Mouse (Mus musculus): ENCODE measurements at regions not wholly inside any gene's neighbourhood (a gene's known extent, or its start where the extent isn't known, plus 50 kb on each side); places are given as distances from the start of the nearest gene placed in this dataset.

DNA sequence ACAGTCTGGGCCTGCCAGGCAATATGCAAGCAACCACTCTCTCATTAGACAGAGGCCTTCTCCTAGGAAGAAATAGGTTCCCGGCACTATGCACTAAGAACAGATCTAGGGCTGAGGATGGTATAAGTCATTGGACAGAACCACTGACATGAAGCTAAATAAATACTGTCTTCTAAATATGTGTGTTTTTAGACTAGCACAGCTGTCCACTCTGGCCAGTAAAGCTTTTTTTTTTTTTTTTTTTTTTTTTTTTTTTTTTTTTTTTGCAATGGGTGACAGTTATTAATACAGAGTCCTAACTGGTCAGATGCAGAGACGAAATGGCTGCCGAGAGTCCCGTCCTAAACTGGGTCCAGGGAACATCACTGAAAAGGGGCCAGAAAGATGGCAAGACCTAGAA is 218.9 kb downstream of the Srbd1 start:
- no peaks in the 10 kb centered on the region for H3K36me3 ChIP-seq (ENCODE audit: control insufficient read depth, insufficient read depth, low read length)
- TF ChIP-seq CTCF (conservative IDR thresholded peaks at IDR 0.05; ENCODE audit: insufficient read depth, insufficient read length, low read depth, low read length) (no peak), POLR2A (IDR thresholded peaks at IDR 0.05; ENCODE audit: low read depth, low read length) (no peak)
- no peak for DNase-seq
- no peaks in the 10 kb centered on the region for H3K27me3 ChIP-seq (replicated peaks; ENCODE audit: control insufficient read depth, insufficient read depth, low read length)
- no peaks in the 10 kb centered on the region for H3K4me1 ChIP-seq (ENCODE audit: control insufficient read depth, insufficient read depth, low read length)
- no peak overlapping the region for H3K27ac ChIP-seq (ENCODE audit: insufficient read depth, low read depth, low read length)
- H3K4me3 ChIP-seq (ENCODE audit: insufficient read depth, low read depth, low read length): no peak overlapping the region
- 83% methylated on average over 4 of the region's 4 CpGs for WGBS

GRCm38 (mm10) chr17:85921219-85921673 is 223.7 kb downstream of the Srbd1 start:
- Histone ChIP-seq H3K27ac (ENCODE audit: insufficient read depth, low read depth, low read length) (no peak overlapping the region), H3K36me3 (ENCODE audit: control insufficient read depth, insufficient read depth, low read length) (no peaks in the 10 kb centered on the region), H3K4me3 (ENCODE audit: insufficient read depth, low read depth, low read length) (no peak overlapping the region), H3K27me3 (replicated peaks; ENCODE audit: control insufficient read depth, insufficient read depth, low read length) (no peaks in the 10 kb centered on the region), H3K4me1 (ENCODE audit: control insufficient read depth, insufficient read depth, low read length) (no peaks in the 10 kb centered on the region)
- WGBS: 45% methylated on average over 8 of the region's 8 CpGs
- TF ChIP-seq CTCF (conservative IDR thresholded peaks at IDR 0.05; ENCODE audit: insufficient read depth, insufficient read length, low read depth, low read length) (no peak), POLR2A (IDR thresholded peaks at IDR 0.05; ENCODE audit: low read depth, low read length) (no peak)
- DNase-seq: no peak

GRCm38 (mm10) chr17:85919868-85920267 is 225.1 kb downstream of the Srbd1 start:
- TF ChIP-seq CTCF (conservative IDR thresholded peaks at IDR 0.05; ENCODE audit: insufficient read depth, insufficient read length, low read depth, low read length): no peak
- TF ChIP-seq POLR2A (IDR thresholded peaks at IDR 0.05; ENCODE audit: low read depth, low read length): no peak
- WGBS: 85% methylated on average over 7 of the region's 7 CpGs
- DNase-seq: no peak
- Histone ChIP-seq H3K27ac (ENCODE audit: insufficient read depth, low read depth, low read length) (no peak overlapping the region), H3K36me3 (ENCODE audit: control insufficient read depth, insufficient read depth, low read length) (no peaks in the 10 kb centered on the region), H3K4me3 (ENCODE audit: insufficient read depth, low read depth, low read length) (no peak overlapping the region), H3K4me1 (ENCODE audit: control insufficient read depth, insufficient read depth, low read length) (no peaks in the 10 kb centered on the region), H3K27me3 (replicated peaks; ENCODE audit: control insufficient read depth, insufficient read depth, low read length) (no peaks in the 10 kb centered on the region)

GRCm38 (mm10) chr17:85915870-85916269 is 227.8 kb upstream of the Six2 start:
- H3K36me3 ChIP-seq (ENCODE audit: control insufficient read depth, insufficient read depth, low read length): no peaks in the 10 kb centered on the region
- no peaks in the 10 kb centered on the region for H3K27me3 ChIP-seq (replicated peaks; ENCODE audit: control insufficient read depth, insufficient read depth, low read length)
- H3K4me3 ChIP-seq (ENCODE audit: insufficient read depth, low read depth, low read length): no peak overlapping the region
- DNase-seq: no peak
- H3K4me1 ChIP-seq (ENCODE audit: control insufficient read depth, insufficient read depth, low read length): no peaks in the 10 kb centered on the region
- 86% methylated on average over 3 of the region's 3 CpGs for WGBS
- TF ChIP-seq CTCF (conservative IDR thresholded peaks at IDR 0.05; ENCODE audit: insufficient read depth, insufficient read length, low read depth, low read length): no peak
- no peak for TF ChIP-seq POLR2A (IDR thresholded peaks at IDR 0.05; ENCODE audit: low read depth, low read length)
- no peak overlapping the region for H3K27ac ChIP-seq (ENCODE audit: insufficient read depth, low read depth, low read length)

DNA sequence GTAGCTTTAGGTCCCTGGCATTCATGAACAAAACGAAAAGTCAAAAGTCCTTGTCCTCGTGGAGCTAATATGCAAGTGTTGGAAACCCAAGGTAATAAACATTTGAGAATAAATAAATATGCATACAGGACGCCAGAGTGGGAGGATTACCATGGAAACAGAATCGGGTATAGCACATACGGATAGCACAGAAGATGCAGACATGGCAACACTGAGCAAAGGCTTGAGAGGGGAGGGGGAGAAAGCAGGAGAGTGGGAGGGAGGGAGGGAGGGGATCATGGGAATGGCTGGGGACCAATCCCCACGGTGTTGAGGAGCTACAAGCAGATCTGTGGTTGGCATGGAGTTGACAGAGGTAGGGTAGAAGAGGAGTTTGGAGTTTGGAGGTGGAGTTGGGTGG is 226.0 kb upstream of the Six2 start:
- Histone ChIP-seq H3K27me3 (replicated peaks; ENCODE audit: control insufficient read depth, insufficient read depth, low read length) (no peaks in the 10 kb centered on the region), H3K4me1 (ENCODE audit: control insufficient read depth, insufficient read depth, low read length) (no peaks in the 10 kb centered on the region), H3K4me3 (ENCODE audit: insufficient read depth, low read depth, low read length) (no peak overlapping the region), H3K27ac (ENCODE audit: insufficient read depth, low read depth, low read length) (no peak overlapping the region), H3K36me3 (ENCODE audit: control insufficient read depth, insufficient read depth, low read length) (no peaks in the 10 kb centered on the region)
- no peak for TF ChIP-seq POLR2A (IDR thresholded peaks at IDR 0.05; ENCODE audit: low read depth, low read length)
- 80% methylated on average over 6 of the region's 6 CpGs for WGBS
- no peak for DNase-seq

DNA sequence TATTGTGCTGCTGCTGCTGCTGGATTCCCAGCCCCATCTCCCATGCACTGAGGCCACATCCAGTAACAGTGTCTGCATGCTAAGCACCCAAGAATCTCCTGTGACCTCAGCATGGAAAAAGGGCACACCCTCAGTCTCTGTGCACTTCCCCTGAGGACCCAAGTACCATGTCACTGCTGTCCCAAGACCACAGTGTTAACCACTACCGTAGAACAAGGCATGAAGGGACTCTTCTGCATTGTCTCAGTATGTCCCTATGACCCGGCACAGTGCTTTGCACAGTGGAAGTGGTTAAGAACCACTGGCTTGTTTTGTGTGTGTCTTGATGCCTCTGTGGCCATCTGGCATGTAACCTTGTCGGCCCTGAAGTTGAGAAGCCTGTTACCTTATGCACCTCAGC is 220.6 kb upstream of the Six2 start:
- TF ChIP-seq CTCF (conservative IDR thresholded peaks at IDR 0.05; ENCODE audit: insufficient read depth, insufficient read length, low read depth, low read length) (no peak), POLR2A (IDR thresholded peaks at IDR 0.05; ENCODE audit: low read depth, low read length) (no peak)
- no peaks in the 10 kb centered on the region for H3K27me3 ChIP-seq (replicated peaks; ENCODE audit: control insufficient read depth, insufficient read depth, low read length)
- no peak overlapping the region for H3K27ac ChIP-seq (ENCODE audit: insufficient read depth, low read depth, low read length)
- H3K36me3 ChIP-seq (ENCODE audit: control insufficient read depth, insufficient read depth, low read length): no peaks in the 10 kb centered on the region
- DNase-seq: no peak
- no peak overlapping the region for H3K4me3 ChIP-seq (ENCODE audit: insufficient read depth, low read depth, low read length)
- H3K4me1 ChIP-seq (ENCODE audit: control insufficient read depth, insufficient read depth, low read length): no peaks in the 10 kb centered on the region
- 89% methylated on average over 3 of the region's 3 CpGs for WGBS

GRCm38 (mm10) chr17:85906597-85907187 is 218.6 kb upstream of the Six2 start:
- H3K27ac ChIP-seq (ENCODE audit: insufficient read depth, low read depth, low read length): no peak overlapping the region
- 77% methylated on average over 4 of the region's 4 CpGs for WGBS
- H3K27me3 ChIP-seq (replicated peaks; ENCODE audit: control insufficient read depth, insufficient read depth, low read length): no peaks in the 10 kb centered on the region
- H3K4me1 ChIP-seq (ENCODE audit: control insufficient read depth, insufficient read depth, low read length): no peaks in the 10 kb centered on the region
- no peak for DNase-seq
- H3K36me3 ChIP-seq (ENCODE audit: control insufficient read depth, insufficient read depth, low read length): no peaks in the 10 kb centered on the region
- TF ChIP-seq POLR2A (IDR thresholded peaks at IDR 0.05; ENCODE audit: low read depth, low read length) (no peak), CTCF (conservative IDR thresholded peaks at IDR 0.05; ENCODE audit: insufficient read depth, insufficient read length, low read depth, low read length) (no peak)
- H3K4me3 ChIP-seq (ENCODE audit: insufficient read depth, low read depth, low read length): no peak overlapping the region
